ENCODE assay signal across 8 mouse cellular contexts in the genomic region with DNA sequence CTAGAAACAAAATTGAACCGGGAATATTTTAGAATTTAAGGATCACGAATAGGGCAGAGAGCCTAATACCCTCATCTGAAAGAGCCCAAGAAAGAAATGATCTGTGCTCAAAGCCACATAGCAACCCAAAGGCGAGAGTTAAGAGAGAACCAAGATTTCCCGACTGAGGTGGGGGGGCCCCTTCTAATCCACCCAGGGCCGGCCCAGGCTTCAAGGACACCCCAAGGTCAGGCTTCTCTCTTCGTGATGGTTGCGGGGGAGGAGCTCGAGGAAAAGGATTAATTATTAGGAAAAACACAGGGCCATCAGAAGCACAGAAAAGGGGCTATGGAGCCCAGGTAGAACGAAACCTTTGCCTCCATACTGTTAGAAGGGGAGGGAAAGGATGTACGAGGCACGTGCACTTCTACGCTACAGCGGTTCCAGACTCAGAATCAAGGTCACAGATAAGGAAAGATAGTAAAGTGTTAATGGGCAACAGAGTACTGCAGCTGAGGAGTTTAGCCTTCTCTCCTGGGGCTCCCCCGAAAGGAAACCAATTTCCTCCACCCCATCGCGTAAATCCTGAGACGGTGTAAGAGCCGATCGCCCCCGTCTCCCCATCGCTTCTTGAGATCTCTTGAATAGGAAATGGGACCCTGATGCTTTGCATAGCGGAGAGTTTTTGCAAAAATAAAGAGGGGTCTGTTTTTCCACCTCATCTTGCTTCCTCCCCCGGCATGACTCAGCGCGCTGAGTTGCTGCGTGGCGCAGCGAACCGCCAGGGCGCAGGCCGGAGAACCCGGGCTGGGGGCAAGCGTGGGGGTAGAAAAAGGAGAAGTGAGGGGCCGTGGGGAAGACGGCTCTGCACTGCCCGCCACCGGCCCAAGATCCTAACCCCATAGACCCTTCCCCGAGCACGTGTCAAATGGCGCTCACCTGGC. TPM values are rescaled to one million over a fixed set of nuclear protein-coding genes. Genes with fewer than 3 reads are reported as not detected.
DNase-seq lines count a peak whose midpoint lies in the region; ATAC-seq and TF ChIP-seq lines count a peak whose summit lies in the region.

No protein-coding gene starts in this region.

- H3K9ac ChIP-seq in neural tube, embryonic 11.5 days (ENCODE audit: low read length), result peak overlapping the region; percentile 85
- peak overlapping the region; percentile 72 for H3K9ac ChIP-seq in forebrain, embryonic 16.5 days (replicated peaks; ENCODE audit: low read depth, low read length)

- H3K4me3 ChIP-seq in neural tube, embryonic 11.5 days (ENCODE audit: low read depth, low read length), result peak overlapping the region; percentile 85
- H3K4me3 ChIP-seq in bone marrow macrophage, adult 2 months (ENCODE audit: insufficient read depth, low read length), result peak overlapping the region; percentile 74
- peak overlapping the region; percentile 64 for H3K4me3 ChIP-seq in forebrain, embryonic 16.5 days (replicated peaks; ENCODE audit: low read length)

- TF ChIP-seq POLR2A in bone marrow macrophage, adult 2 months (IDR thresholded peaks at IDR 0.05; ENCODE audit: borderline replicate concordance, low read depth, low read length), result no peak

- under 1% methylated on average over 40 of the region's 40 CpGs for WGBS in neural tube, embryonic 11.5 days
- under 1% methylated on average over 40 of the region's 40 CpGs for WGBS in forebrain, embryonic 16.5 days

- peak overlapping the region; percentile 75 for H3K27ac ChIP-seq in neural tube, embryonic 11.5 days (ENCODE audit: low read depth, low read length)
- H3K27ac ChIP-seq in bone marrow macrophage, adult 2 months (ENCODE audit: insufficient read depth, low read depth, low read length), result peak overlapping the region; percentile 87
- H3K27ac ChIP-seq in forebrain, embryonic 16.5 days (ENCODE audit: low read length), result peak overlapping the region; percentile 96

- H3K4me2 ChIP-seq in neural tube, embryonic 11.5 days (ENCODE audit: low read depth), result peak overlapping the region; percentile 88
- H3K4me2 ChIP-seq in forebrain, embryonic 16.5 days (ENCODE audit: low read length), result peak overlapping the region; percentile 94

- H3K36me3 ChIP-seq in neural tube, embryonic 11.5 days (ENCODE audit: control insufficient read depth, insufficient read depth, low read length), result peaks cover 13% of the 10 kb centered on the region
- peaks cover 10% of the 10 kb centered on the region for H3K36me3 ChIP-seq in forebrain, embryonic 16.5 days (ENCODE audit: control insufficient read depth, insufficient read depth)

- ATAC-seq in neural tube, embryonic 11.5 days (ENCODE audit: insufficient read depth, low FRiP score, low TSS enrichment), result no peak
- ATAC-seq in forebrain, embryonic 16.5 days, result no peak
- peak; percentile 26 for ATAC-seq in megakaryocyte progenitor cell, adult 5-6 weeks (replicated peaks; ENCODE audit: poor library complexity)

- no peaks in the 10 kb centered on the region for H3K27me3 ChIP-seq in neural tube, embryonic 11.5 days (ENCODE audit: control insufficient read depth, insufficient read depth, low read length)
- no peaks in the 10 kb centered on the region for H3K27me3 ChIP-seq in forebrain, embryonic 16.5 days (replicated peaks; ENCODE audit: control insufficient read depth, insufficient read depth, low read length)

- H3K4me1 ChIP-seq in neural tube, embryonic 11.5 days (ENCODE audit: control insufficient read depth, insufficient read depth, low read length), result peaks cover 18% of the 10 kb centered on the region
- H3K4me1 ChIP-seq in bone marrow macrophage, adult 2 months (ENCODE audit: control insufficient read depth, insufficient read depth, low read length), result peaks cover 37% of the 10 kb centered on the region
- peaks cover 22% of the 10 kb centered on the region for H3K4me1 ChIP-seq in forebrain, embryonic 16.5 days (replicated peaks; ENCODE audit: control insufficient read depth, insufficient read depth, low read length)

- H3K9me3 ChIP-seq in neural tube, embryonic 11.5 days (ENCODE audit: control insufficient read depth, low read length), result no peaks in the 10 kb centered on the region
- H3K9me3 ChIP-seq in forebrain, embryonic 16.5 days (ENCODE audit: control insufficient read depth, low read length), result no peaks in the 10 kb centered on the region

- TF ChIP-seq CTCF in bone marrow macrophage, adult 2 months (IDR thresholded peaks at IDR 0.05; ENCODE audit: low read depth, low read length), result no peak

- no peak for DNase-seq in neural tube, embryonic 11.5 days (ENCODE audit: low spot score)
- no peak for DNase-seq in neural tube, embryonic 10.5 days (ENCODE audit: extremely low spot score, low spot score)
- peak; percentile 52 for DNase-seq in kidney, adult 18-20 months
- DNase-seq in MN1 (ENCODE audit: low spot score), result no peak
- no peak for DNase-seq in frontal cortex, postnatal 25 days (ENCODE audit: low spot score in 2 of 2)

RNA-seq across cellular contexts. Expression of a gene that starts 0.9 kb away (rescaled TPM):
- 14.3 and 14.4 TPM in 2 replicates for polyA plus RNA-seq in neural tube, embryonic 11.5 days (2014; fragmentation: Nextera tagmentation; extraction: Ambion mirVana)
- 0.74 and 0.85 TPM in 2 replicates for polyA plus RNA-seq in bone marrow macrophage, adult 2 months (2012; ENCODE audit: insufficient read depth, insufficient read length, missing spikeins)
- polyA plus RNA-seq in forebrain, embryonic 16.5 days (2015; fragmentation: Nextera tagmentation; extraction: Ambion mirVana), result 32.8 and 40.4 TPM in 2 replicates
- total RNA-seq in megakaryocyte progenitor cell, adult 5-6 weeks (2015), result not detected in 2 replicates
- total RNA-seq in megakaryocyte progenitor cell, adult 5-6 weeks (2017), result not detected in 2 replicates

RNA-seq across cellular contexts. Expression of a gene that starts 6.1 kb away (rescaled TPM):
- 318 and 344 TPM in 2 replicates for polyA plus RNA-seq in neural tube, embryonic 11.5 days (2014; fragmentation: Nextera tagmentation; extraction: Ambion mirVana)
- polyA plus RNA-seq in bone marrow macrophage, adult 2 months (2012; ENCODE audit: insufficient read depth, insufficient read length, missing spikeins), result 153 and 164 TPM in 2 replicates
- polyA plus RNA-seq in forebrain, embryonic 16.5 days (2015; fragmentation: Nextera tagmentation; extraction: Ambion mirVana), result 196 and 202 TPM in 2 replicates
- total RNA-seq in megakaryocyte progenitor cell, adult 5-6 weeks (2015), result 209 and 216 TPM in 2 replicates
- total RNA-seq in megakaryocyte progenitor cell, adult 5-6 weeks (2017), result 113 and 131 TPM in 2 replicates

RNA-seq across cellular contexts. Expression of a gene that starts 17.1 kb away (rescaled TPM):
- 0.38 and 0.64 TPM in 2 replicates for polyA plus RNA-seq in neural tube, embryonic 11.5 days (2014; fragmentation: Nextera tagmentation; extraction: Ambion mirVana)
- polyA plus RNA-seq in bone marrow macrophage, adult 2 months (2012; ENCODE audit: insufficient read depth, insufficient read length, missing spikeins), result 1.9 and 2.8 TPM in 2 replicates
- 0.73 and 0.86 TPM in 2 replicates for polyA plus RNA-seq in forebrain, embryonic 16.5 days (2015; fragmentation: Nextera tagmentation; extraction: Ambion mirVana)
- total RNA-seq in megakaryocyte progenitor cell, adult 5-6 weeks (2015), result 0.34 and 0.42 TPM in 2 replicates
- 0.14 TPM in 1 of 2 replicates, not detected in the other for total RNA-seq in megakaryocyte progenitor cell, adult 5-6 weeks (2017)

RNA-seq across cellular contexts. Expression of a gene that starts 21.6 kb away (rescaled TPM):
- polyA plus RNA-seq in neural tube, embryonic 11.5 days (2014; fragmentation: Nextera tagmentation; extraction: Ambion mirVana), result 115 and 121 TPM in 2 replicates
- polyA plus RNA-seq in bone marrow macrophage, adult 2 months (2012; ENCODE audit: insufficient read depth, insufficient read length, missing spikeins), result 392 and 412 TPM in 2 replicates
- 199 and 202 TPM in 2 replicates for polyA plus RNA-seq in forebrain, embryonic 16.5 days (2015; fragmentation: Nextera tagmentation; extraction: Ambion mirVana)
- 25.4 and 32.4 TPM in 2 replicates for total RNA-seq in megakaryocyte progenitor cell, adult 5-6 weeks (2015)
- 11.8 and 15.1 TPM in 2 replicates for total RNA-seq in megakaryocyte progenitor cell, adult 5-6 weeks (2017)

RNA-seq across cellular contexts. Expression of a gene that starts 32.3 kb away (rescaled TPM):
- 1.2 and 1.5 TPM in 2 replicates for polyA plus RNA-seq in neural tube, embryonic 11.5 days (2014; fragmentation: Nextera tagmentation; extraction: Ambion mirVana)
- polyA plus RNA-seq in bone marrow macrophage, adult 2 months (2012; ENCODE audit: insufficient read depth, insufficient read length, missing spikeins), result 20.8 and 27.0 TPM in 2 replicates
- polyA plus RNA-seq in forebrain, embryonic 16.5 days (2015; fragmentation: Nextera tagmentation; extraction: Ambion mirVana), result 1.3 and 2.6 TPM in 2 replicates
- total RNA-seq in megakaryocyte progenitor cell, adult 5-6 weeks (2015), result 8.4 and 13.3 TPM in 2 replicates
- 7.1 and 7.7 TPM in 2 replicates for total RNA-seq in megakaryocyte progenitor cell, adult 5-6 weeks (2017)
